Mouse (Mus musculus): Measurements from ENCODE around the gene Atp2a2. TPM values are rescaled to one million over a fixed set of nuclear protein-coding genes. Genes with fewer than 3 reads are reported as not detected.

The Atp2a2 gene
- polyA plus RNA-seq, 1 experiment from 2014 or later = 42.4 TPM

GRCm38 (mm10) chr5:122450913-122451317 is 51.1 kb downstream of the Atp2a2 start:
- no peak for ATAC-seq (ENCODE audit: insufficient number of reproducible peaks, insufficient read depth, low FRiP score, low TSS enrichment, low read depth)
- Histone ChIP-seq H3K9ac (replicated peaks) (no peak overlapping the region), H3K36me3 (peaks cover 78% of the 10 kb centered on the region), H3K9me3 (no peaks in the 10 kb centered on the region), H3K4me2 (no peak overlapping the region), H3K4me3 (replicated peaks) (no peak overlapping the region), H3K27ac (no peak overlapping the region), H3K4me1 (replicated peaks) (no peaks in the 10 kb centered on the region), H3K27me3 (no peaks in the 10 kb centered on the region)
- 73% methylated on average over 5 of the region's 5 CpGs for WGBS

- no peaks in the 10 kb centered on the region for H3K27me3 ChIP-seq
- peaks cover 78% of the 10 kb centered on the region for H3K36me3 ChIP-seq
- no peak overlapping the region for H3K4me2 ChIP-seq
- no peak overlapping the region for H3K27ac ChIP-seq
- ATAC-seq (ENCODE audit: insufficient number of reproducible peaks, insufficient read depth, low FRiP score, low TSS enrichment, low read depth) = no peak
- no peak overlapping the region for H3K9ac ChIP-seq (replicated peaks)
- no peaks in the 10 kb centered on the region for H3K4me1 ChIP-seq (replicated peaks)
- no peaks in the 10 kb centered on the region for H3K9me3 ChIP-seq
- 79% methylated on average over 7 of the region's 7 CpGs for WGBS
- no peak overlapping the region for H3K4me3 ChIP-seq (replicated peaks)
Observed at GRCm38 (mm10) chr5:122449946-122450345, 52.1 kb downstream of the Atp2a2 start.

GRCm38 (mm10) chr5:122448869-122449268 is 53.2 kb downstream of the Atp2a2 start:
- no peak for ATAC-seq (ENCODE audit: insufficient number of reproducible peaks, insufficient read depth, low FRiP score, low TSS enrichment, low read depth)
- Histone ChIP-seq H3K27ac (no peak overlapping the region), H3K9ac (replicated peaks) (no peak overlapping the region), H3K4me2 (no peak overlapping the region), H3K27me3 (no peaks in the 10 kb centered on the region), H3K4me3 (replicated peaks) (no peak overlapping the region), H3K4me1 (replicated peaks) (no peaks in the 10 kb centered on the region), H3K9me3 (no peaks in the 10 kb centered on the region), H3K36me3 (peaks cover 78% of the 10 kb centered on the region)
- 82% methylated on average over 5 of the region's 5 CpGs for WGBS

- Histone ChIP-seq H3K9me3 (no peaks in the 10 kb centered on the region), H3K4me2 (no peak overlapping the region), H3K36me3 (peaks cover 78% of the 10 kb centered on the region), H3K9ac (replicated peaks) (no peak overlapping the region), H3K4me3 (replicated peaks) (no peak overlapping the region), H3K27me3 (no peaks in the 10 kb centered on the region), H3K4me1 (replicated peaks) (no peaks in the 10 kb centered on the region), H3K27ac (no peak overlapping the region)
- WGBS = 89% methylated on average over 8 of the region's 8 CpGs
- ATAC-seq (ENCODE audit: insufficient number of reproducible peaks, insufficient read depth, low FRiP score, low TSS enrichment, low read depth) = no peak
Observed at GRCm38 (mm10) chr5:122447857-122448256, 54.2 kb downstream of the Atp2a2 start.

- Histone ChIP-seq H3K9me3 (no peaks in the 10 kb centered on the region), H3K9ac (replicated peaks) (no peak overlapping the region), H3K27me3 (no peaks in the 10 kb centered on the region), H3K27ac (no peak overlapping the region), H3K4me1 (replicated peaks) (no peaks in the 10 kb centered on the region), H3K4me3 (replicated peaks) (no peak overlapping the region), H3K36me3 (peaks cover 82% of the 10 kb centered on the region), H3K4me2 (no peak overlapping the region)
- ATAC-seq (ENCODE audit: insufficient number of reproducible peaks, insufficient read depth, low FRiP score, low TSS enrichment, low read depth) = no peak
- 91% methylated on average over 11 of the region's 11 CpGs for WGBS
Observed at GRCm38 (mm10) chr5:122445051-122445610, 56.9 kb downstream of the Atp2a2 start.

GRCm38 (mm10) chr5:122444492-122444891 is 57.5 kb downstream of the Atp2a2 start:
- Histone ChIP-seq H3K4me2 (no peak overlapping the region), H3K27me3 (no peaks in the 10 kb centered on the region), H3K27ac (no peak overlapping the region), H3K9ac (replicated peaks) (no peak overlapping the region), H3K36me3 (peaks cover 87% of the 10 kb centered on the region), H3K9me3 (no peaks in the 10 kb centered on the region), H3K4me3 (replicated peaks) (no peak overlapping the region), H3K4me1 (replicated peaks) (no peaks in the 10 kb centered on the region)
- no peak for ATAC-seq (ENCODE audit: insufficient number of reproducible peaks, insufficient read depth, low FRiP score, low TSS enrichment, low read depth)
- WGBS = 94% methylated on average over 10 of the region's 10 CpGs

- H3K4me2 ChIP-seq = no peak overlapping the region
- WGBS = 96% methylated on average over 12 of the region's 12 CpGs
- no peak for ATAC-seq (ENCODE audit: insufficient number of reproducible peaks, insufficient read depth, low FRiP score, low TSS enrichment, low read depth)
- no peaks in the 10 kb centered on the region for H3K4me1 ChIP-seq (replicated peaks)
- peak overlapping the region; percentile 14; the same call in 1 of the 2 replicates for H3K27ac ChIP-seq
- H3K4me3 ChIP-seq (replicated peaks) = no peak overlapping the region
- peaks cover 100% of the 10 kb centered on the region for H3K36me3 ChIP-seq
- H3K9me3 ChIP-seq = no peaks in the 10 kb centered on the region
- no peak overlapping the region for H3K9ac ChIP-seq (replicated peaks)
- H3K27me3 ChIP-seq = no peaks in the 10 kb centered on the region
Observed at GRCm38 (mm10) chr5:122440095-122440630, 61.9 kb downstream of the Atp2a2 start.

GRCm38 (mm10) chr5:122439400-122440094 is 62.5 kb downstream of the Atp2a2 start:
- Histone ChIP-seq H3K27ac (no peak overlapping the region), H3K36me3 (peaks cover 100% of the 10 kb centered on the region), H3K4me1 (replicated peaks) (no peaks in the 10 kb centered on the region), H3K9me3 (no peaks in the 10 kb centered on the region), H3K4me2 (no peak overlapping the region), H3K27me3 (no peaks in the 10 kb centered on the region), H3K4me3 (replicated peaks) (no peak overlapping the region), H3K9ac (replicated peaks) (no peak overlapping the region)
- 87% methylated on average over 19 of the region's 19 CpGs for WGBS
- peak; percentile 37; the same call in 1 of the 2 replicates for ATAC-seq (ENCODE audit: insufficient number of reproducible peaks, insufficient read depth, low FRiP score, low TSS enrichment, low read depth)

- ATAC-seq (ENCODE audit: insufficient number of reproducible peaks, insufficient read depth, low FRiP score, low TSS enrichment, low read depth) = no peak
- Histone ChIP-seq H3K4me1 (replicated peaks) (no peaks in the 10 kb centered on the region), H3K4me2 (no peak overlapping the region), H3K9me3 (no peaks in the 10 kb centered on the region), H3K9ac (replicated peaks) (no peak overlapping the region), H3K27me3 (no peaks in the 10 kb centered on the region), H3K4me3 (replicated peaks) (no peak overlapping the region), H3K36me3 (peaks cover 99% of the 10 kb centered on the region), H3K27ac (no peak overlapping the region)
- WGBS = 86% methylated on average over 4 of the region's 4 CpGs
Observed at GRCm38 (mm10) chr5:122434541-122434940, 67.5 kb downstream of the Atp2a2 start.

- 95% methylated on average over 8 of the region's 8 CpGs for WGBS
- Histone ChIP-seq H3K4me3 (replicated peaks) (no peak overlapping the region), H3K27ac (no peak overlapping the region), H3K4me2 (no peak overlapping the region), H3K9ac (replicated peaks) (no peak overlapping the region), H3K9me3 (no peaks in the 10 kb centered on the region), H3K27me3 (no peaks in the 10 kb centered on the region), H3K36me3 (peaks cover 94% of the 10 kb centered on the region), H3K4me1 (replicated peaks) (no peaks in the 10 kb centered on the region)
- ATAC-seq (ENCODE audit: insufficient number of reproducible peaks, insufficient read depth, low FRiP score, low TSS enrichment, low read depth) = no peak
Observed at GRCm38 (mm10) chr5:122431221-122431620, 70.8 kb downstream of the Atp2a2 start.

GRCm38 (mm10) chr5:122430036-122430775 is 71.8 kb downstream of the Atp2a2 start:
- peaks cover 91% of the 10 kb centered on the region for H3K36me3 ChIP-seq
- WGBS = 95% methylated on average over 4 of the region's 4 CpGs
- H3K9me3 ChIP-seq = no peaks in the 10 kb centered on the region
- no peak overlapping the region for H3K4me2 ChIP-seq
- no peak for ATAC-seq (ENCODE audit: insufficient number of reproducible peaks, insufficient read depth, low FRiP score, low TSS enrichment, low read depth)
- H3K9ac ChIP-seq (replicated peaks) = no peak overlapping the region
- H3K27me3 ChIP-seq = no peaks in the 10 kb centered on the region
- no peaks in the 10 kb centered on the region for H3K4me1 ChIP-seq (replicated peaks)
- H3K4me3 ChIP-seq (replicated peaks) = no peak overlapping the region
- no peak overlapping the region for H3K27ac ChIP-seq

All from limb, embryonic 12.5 days (tissue).